Mouse (Mus musculus) left cerebral cortex, adult 6 months (tissue): ENCODE results near the gene Hist3h2ba. TPM values are rescaled to one million over a fixed set of nuclear protein-coding genes. Genes with fewer than 3 reads are reported as not detected.

Experiments
- long read RNA-seq, 2 experiments: library from polyadenylated mRNA; unstranded; transcript quantifications; one replicate each; pipeline ENCODE4 v2.0.0; 2019 to 2020
- polyA plus RNA-seq: library from polyadenylated mRNA; unstranded; fragments of <200 nt; fragmentation: Nextera tagmentation; gene quantifications from 2 replicates; pipeline ENCODE4 v1.2.3, GENCODE M21; 2021

Gene Hist3h2ba
- 12.3 and 50.9 TPM in 2 replicates for polyA plus RNA-seq
- long read RNA-seq, experiment 1, partial matches to known transcripts: 0 of 6 reads
- long read RNA-seq, experiment 1, other reads (novel, unspliced or antisense): 2 of 6 reads
- long read RNA-seq, experiment 2, transcript Hist3h2ba-201 (1 exons, 614 nt): major isoform, 43 of 44 reads
- long read RNA-seq, experiment 2, partial matches to known transcripts: 0 of 44 reads
- long read RNA-seq, experiment 2, other reads (novel, unspliced or antisense): 1 of 44 reads

DNA sequence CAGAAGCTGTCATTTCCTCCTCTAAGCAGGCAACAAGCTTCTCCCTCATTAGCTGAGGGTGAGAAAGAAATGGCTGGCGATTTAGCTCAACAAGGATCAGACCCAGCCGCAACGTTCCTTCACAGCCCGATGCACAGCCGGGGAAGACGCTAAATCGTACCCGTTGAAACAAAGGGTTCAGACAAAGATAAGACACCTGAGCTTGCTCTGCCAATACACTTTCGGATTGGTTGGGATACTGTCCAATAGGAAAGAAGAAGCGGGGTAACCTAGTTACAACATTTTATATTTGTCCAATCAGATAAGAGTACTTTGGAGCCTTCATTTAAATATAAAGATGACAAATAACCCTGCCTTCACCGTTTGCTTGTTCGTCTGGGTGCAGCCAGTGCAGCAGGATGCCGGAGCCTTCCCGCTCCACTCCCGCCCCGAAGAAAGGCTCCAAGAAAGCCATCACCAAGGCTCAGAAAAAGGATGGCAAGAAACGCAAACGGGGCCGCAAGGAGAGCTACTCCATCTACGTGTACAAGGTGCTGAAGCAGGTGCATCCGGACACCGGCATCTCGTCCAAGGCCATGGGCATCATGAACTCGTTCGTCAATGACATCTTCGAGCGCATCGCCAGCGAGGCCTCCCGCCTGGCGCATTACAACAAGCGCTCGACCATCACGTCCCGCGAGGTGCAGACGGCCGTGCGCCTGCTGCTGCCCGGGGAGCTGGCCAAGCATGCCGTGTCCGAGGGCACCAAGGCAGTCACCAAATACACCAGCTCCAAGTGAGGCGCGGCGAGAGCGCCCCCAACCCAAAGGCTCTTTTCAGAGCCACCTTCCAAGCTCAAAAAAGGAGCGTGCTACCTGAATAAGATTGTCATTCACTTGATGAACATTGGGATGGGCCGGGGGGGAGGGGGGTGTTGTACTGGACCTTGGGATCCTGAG is at the start of gene Hist3h2ba:
TSS of gene Hist3h2ba (plus strand) at position 379 of the 938 bp plus-strand sequence.

GRCm38 (mm10) chr11:58903511-58904409 is 45.0 kb upstream of the Hist3h2ba start, which contains the start of gene Zfp39:
Gene Zfp39 (minus strand): TSS chr11:58904225.

GRCm38 (mm10) chr11:58917745-58918366 is 30.9 kb upstream of the Hist3h2ba start, which contains the start of gene Btnl10:
Gene Btnl10 (plus strand): TSS chr11:58917908.

DNA sequence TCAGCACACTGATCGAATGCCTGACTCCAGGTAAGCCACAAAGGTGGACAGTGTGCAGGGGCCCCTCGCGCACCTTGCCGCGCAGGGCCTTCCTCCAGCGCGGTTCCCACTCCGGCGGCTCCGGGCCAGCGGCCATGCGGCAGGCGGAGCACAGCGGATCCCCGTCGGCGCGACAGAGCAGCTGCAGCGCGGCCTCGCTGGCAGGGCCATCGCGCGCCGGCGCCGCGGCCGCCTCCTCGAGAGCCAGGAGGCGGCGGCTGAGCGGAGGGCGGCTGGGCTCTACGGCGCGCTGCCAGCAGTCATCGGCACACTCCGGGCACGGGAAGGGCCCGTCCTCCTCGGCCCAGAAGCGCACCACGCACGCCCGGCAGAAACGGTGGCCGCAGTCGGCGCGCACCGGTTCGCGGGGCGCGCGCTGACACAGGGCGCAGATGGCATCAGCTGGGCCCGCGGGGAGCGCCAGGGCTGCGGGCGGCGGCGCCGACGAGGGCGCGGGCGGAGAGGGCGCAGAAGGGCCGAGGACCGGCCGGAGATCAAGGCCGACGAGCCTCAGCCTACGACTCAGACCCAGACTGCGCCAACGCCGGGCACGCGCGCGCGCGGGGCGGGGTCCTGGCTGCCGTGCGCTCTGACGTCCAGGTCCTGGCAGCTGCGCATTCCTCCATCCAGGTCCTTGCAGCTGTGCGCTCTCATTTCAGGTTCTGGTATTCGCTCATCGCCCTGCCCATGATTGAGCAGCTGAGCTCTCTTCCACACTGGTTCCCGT is 10.2 kb upstream of the Hist3h2ba start, which contains the start of gene Rnf187:
TSS of gene Rnf187 (minus strand) at position 595 of the 766 bp plus-strand sequence.

DNA sequence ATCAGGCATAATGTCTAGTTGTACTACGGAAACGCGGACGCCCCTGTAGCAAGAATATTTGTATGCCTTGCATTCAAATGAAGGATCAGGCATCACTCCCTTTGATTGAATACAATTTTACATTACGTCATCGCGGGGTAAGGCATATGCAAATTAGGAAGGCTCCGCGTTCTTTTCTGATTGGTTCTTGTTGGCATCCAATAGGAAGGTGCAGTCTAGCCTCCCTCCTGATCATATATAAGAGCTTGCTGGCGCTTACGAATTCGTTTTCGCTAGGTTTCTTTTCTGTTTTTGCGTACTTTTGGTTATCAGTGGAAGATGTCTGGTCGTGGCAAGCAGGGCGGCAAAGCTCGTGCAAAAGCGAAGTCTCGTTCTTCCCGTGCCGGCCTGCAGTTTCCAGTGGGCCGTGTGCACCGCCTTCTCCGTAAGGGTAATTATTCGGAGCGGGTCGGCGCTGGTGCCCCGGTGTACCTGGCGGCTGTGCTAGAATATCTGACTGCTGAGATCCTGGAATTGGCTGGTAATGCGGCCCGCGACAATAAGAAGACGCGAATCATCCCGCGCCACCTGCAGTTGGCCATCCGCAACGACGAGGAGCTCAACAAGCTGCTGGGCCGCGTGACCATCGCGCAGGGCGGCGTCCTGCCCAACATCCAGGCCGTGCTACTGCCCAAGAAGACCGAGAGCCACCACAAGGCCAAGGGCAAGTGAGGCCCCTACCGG is 5.9 kb downstream of the Hist3h2ba start, which contains the start of the genes Hist3h2a and Trim17:
TSS of gene Hist3h2a (plus strand) at position 266 of the 723 bp plus-strand sequence.
TSS of gene Trim17 (plus strand) at position 266 of the 723 bp plus-strand sequence.

GRCm38 (mm10) chr11:58978027-58978705 is 29.4 kb downstream of the Hist3h2ba start, which contains the start of gene Trim11:
Gene Trim11 (plus strand): TSS chr11:58978093.

Other genes starting within 250 kb of the Hist3h2ba start
- gene Olfr319, start 249.8 kb upstream of the Hist3h2ba start, polyA plus RNA-seq: not detected in 2 replicates
- gene Olfr318, start 224.9 kb upstream of the Hist3h2ba start, polyA plus RNA-seq: not detected in 2 replicates
- gene Olfr317, start 209.7 kb upstream of the Hist3h2ba start, polyA plus RNA-seq: not detected in 2 replicates
- 1.1 and 2.0 TPM in 2 replicates for gene Olfr316, start 196.2 kb upstream of the Hist3h2ba start, polyA plus RNA-seq
- gene Olfr315, start 175.7 kb upstream of the Hist3h2ba start, polyA plus RNA-seq: not detected in 2 replicates
- not detected in 2 replicates for gene Olfr314, start 166.0 kb upstream of the Hist3h2ba start, polyA plus RNA-seq
- gene Fam183b, start 147.0 kb upstream of the Hist3h2ba start, polyA plus RNA-seq: 9.7 and 11.3 TPM in 2 replicates
- gene Olfr313, start 133.9 kb upstream of the Hist3h2ba start, polyA plus RNA-seq: not detected in 2 replicates
- gene Olfr312, start 119.7 kb upstream of the Hist3h2ba start, polyA plus RNA-seq: not detected in 2 replicates
- gene Olfr311, start 109.7 kb upstream of the Hist3h2ba start, polyA plus RNA-seq: 0.11 TPM in 1 of 2 replicates, not detected in the other
- gene Gm12258, start 101.8 kb upstream of the Hist3h2ba start, polyA plus RNA-seq: 4.2 and 5.8 TPM in 2 replicates
- 2.5 and 5.9 TPM in 2 replicates for gene 2810021J22Rik, start 81.7 kb upstream of the Hist3h2ba start, polyA plus RNA-seq
- 5.0 and 6.9 TPM in 2 replicates for gene Zfp39, start 44.7 kb upstream of the Hist3h2ba start, polyA plus RNA-seq
- not detected in 2 replicates for gene Btnl10, start 31.0 kb upstream of the Hist3h2ba start, polyA plus RNA-seq
- gene Rnf187, start 10.0 kb upstream of the Hist3h2ba start, polyA plus RNA-seq: 147 and 519 TPM in 2 replicates
- gene Hist3h2a, start 5.8 kb downstream of the Hist3h2ba start, polyA plus RNA-seq: 50.8 and 74.9 TPM in 2 replicates
- 4.2 and 4.5 TPM in 2 replicates for gene Trim17, start 5.8 kb downstream of the Hist3h2ba start, polyA plus RNA-seq
- 12.1 and 13.3 TPM in 2 replicates for gene Trim11, start 29.2 kb downstream of the Hist3h2ba start, polyA plus RNA-seq
- gene Obscn, start 187.5 kb downstream of the Hist3h2ba start, polyA plus RNA-seq: 1.1 and 1.2 TPM in 2 replicates
- 3.8 and 4.0 TPM in 2 replicates for gene Iba57, start 214.8 kb downstream of the Hist3h2ba start, polyA plus RNA-seq
- gene Gjc2, start 234.3 kb downstream of the Hist3h2ba start, polyA plus RNA-seq: 3.2 and 8.8 TPM in 2 replicates
- gene Guk1, start 243.3 kb downstream of the Hist3h2ba start, polyA plus RNA-seq: 484 and 551 TPM in 2 replicates